Mouse (Mus musculus) right cerebral cortex, postnatal 36 days (tissue): ENCODE measurements at regions not wholly inside any gene's neighbourhood (a gene's known extent, or its start where the extent isn't known, plus 50 kb on each side); places are given as distances from the start of the nearest gene placed in this dataset.

Experiments
- DNase-seq, 2 experiments: peaks; one replicate each; pipeline ENCODE4 v3.0.0; 2022; ENCODE audit warnings: low spot score in 2 of 2, mixed read lengths in 1 of 2

DNA sequence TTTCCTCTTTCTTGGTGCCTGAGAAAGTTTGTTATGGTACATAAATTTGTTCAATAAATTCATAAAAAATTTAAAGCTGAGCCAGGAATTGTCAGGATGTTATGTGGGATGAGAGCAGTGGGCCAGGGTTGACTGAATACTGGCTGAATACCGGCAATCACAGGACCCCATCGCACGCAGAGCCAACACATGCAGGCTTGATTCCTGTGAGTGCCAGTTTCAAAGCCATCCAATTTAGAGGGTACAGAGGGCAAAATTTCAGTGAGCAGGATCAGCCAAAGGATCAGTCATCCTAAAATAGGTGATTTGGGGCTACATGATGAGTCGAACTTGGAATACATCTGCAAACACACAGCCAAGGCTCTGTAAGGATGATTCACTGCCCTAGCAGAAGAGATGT is 583.6 kb upstream of the Nectin3 start:
- no peak for DNase-seq

DNA sequence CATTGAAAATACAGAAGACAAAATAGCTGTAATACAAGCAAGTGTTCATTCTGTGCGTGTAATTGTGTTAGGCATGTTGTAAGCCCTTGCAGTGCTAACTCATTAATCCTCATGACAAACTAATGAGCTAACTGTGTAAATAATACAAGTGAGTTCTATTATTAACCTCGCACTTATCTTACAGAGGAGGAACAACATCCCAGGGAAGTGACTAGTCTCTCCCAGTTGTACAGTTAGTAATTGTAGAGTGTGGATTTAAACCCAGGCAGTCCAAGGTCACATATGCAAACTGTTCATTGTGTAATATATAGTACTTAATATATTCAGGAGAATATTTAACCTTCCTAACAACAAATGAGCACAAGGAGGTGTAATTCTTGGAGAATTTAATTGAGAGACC is 582.0 kb upstream of the Nectin3 start:
- DNase-seq = no peak

DNA sequence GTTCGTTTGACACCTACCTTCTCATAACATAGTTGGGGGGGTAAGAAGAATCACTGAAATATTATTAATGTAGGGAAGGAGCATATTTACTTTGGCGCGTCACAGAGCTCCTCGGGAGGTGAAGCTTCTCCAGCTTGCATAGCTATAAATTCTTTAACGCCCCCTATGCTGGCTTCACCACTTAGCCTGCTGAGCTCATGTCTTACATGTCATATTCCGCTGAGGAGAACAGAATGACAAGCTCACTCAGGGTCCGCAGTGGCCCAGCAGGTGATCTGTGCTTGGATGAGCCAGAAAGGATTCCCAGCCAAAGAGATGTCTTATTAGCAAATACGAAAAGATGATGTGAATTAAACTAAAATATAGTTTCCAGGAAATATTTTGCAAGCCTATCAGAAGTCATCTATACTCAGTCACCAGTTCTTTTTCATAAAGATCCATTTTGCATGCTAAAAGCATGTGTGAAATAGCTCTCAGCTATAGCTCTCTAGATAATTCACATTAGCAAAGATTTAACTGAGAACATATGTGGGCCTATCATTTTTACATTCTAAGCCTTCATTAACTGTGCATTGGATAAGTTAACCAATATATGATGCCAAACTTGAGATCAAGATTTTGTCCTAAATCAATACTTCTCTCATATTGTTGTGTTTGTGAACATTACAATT is 561.1 kb upstream of the Nectin3 start:
- no peak for DNase-seq

DNA sequence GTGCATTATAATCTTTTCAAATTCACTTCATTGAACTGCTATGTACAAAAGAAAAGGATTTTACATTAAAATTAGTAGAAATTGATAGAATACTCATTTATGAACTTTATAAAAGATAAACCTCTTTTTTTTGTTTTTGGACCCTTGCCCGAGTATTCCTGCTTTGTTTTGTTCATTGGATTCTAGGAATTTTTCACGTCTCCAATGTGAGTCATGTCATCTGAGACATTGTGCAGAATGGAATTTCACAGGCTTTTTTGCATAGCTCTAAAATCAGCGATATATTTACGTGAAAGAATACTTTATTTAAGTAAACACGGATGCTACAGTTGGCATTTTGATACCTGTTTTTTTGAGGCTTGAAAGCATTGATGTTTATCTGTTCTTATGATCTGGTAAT is 560.5 kb upstream of the Nectin3 start:
- DNase-seq = no peak

DNA sequence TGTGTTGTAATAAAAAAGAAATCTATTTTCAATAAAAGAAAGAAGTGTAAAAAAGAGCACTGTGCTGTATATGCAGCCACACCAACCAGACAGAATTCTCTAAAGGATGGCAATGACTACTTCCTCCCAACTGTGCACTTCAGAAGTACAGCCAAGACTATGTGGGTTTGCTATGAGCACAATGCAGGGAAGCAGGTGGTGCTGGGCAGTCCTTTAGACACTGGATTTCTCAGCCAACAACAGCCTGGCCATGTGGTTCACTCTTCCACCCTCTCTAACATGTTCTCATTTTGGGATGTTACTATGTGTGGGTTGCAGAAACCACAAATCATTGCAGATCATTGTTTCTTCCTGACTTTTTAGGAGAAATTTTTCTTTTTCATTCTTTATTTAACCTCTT is 527.6 kb upstream of the Nectin3 start:
- peak; percentile 31 to 77 for DNase-seq

DNA sequence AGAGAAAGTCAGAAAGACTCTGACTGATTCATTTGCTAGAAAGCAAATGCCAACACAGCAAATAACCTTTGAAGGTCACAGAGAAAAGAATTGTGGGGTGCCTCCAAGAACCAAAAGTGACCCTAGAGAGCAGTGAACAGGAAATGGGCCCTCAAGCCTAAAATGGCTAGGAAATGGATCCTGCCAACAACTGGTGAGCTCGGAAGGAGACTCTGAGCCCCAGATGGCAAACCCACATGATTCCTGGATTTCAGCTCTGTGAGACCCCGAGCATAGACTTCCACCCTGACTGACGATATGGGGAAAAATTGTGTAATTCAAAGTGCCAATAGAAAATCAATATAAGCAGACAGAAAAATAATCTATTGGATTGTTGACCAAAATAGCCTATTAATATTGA is 519.2 kb upstream of the Nectin3 start:
- DNase-seq = no peak

DNA sequence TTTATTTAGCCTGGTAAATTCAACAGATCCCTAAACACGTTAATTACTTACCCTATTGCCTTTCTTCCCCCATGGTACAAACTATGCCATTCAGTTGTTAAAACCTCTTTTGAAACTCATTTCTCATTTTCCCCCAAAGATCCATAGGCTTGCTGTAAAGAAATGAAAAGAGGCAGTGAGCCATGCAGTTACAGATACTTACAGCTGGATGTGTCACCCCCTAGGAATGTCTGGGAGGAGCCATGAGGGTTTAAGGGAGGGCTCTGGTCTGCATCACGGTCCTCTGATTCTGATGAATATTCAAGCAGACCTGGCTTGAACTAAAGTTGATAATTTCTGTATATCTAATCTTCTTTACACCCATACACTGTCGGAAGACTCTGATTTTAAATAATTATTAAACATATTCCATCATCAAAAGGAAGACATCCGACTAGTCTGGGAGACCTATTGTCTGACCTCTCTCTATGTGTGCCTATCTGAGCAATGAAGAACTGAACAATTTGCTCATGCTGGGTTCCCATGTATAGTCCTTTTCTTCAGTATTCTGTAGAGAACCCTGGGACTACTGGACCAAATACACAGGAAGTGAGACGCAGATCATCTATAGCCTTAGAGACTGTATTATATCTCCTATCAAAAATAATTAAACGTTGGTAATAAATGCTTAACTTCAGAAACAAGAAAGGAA is 484.7 kb upstream of the Nectin3 start:
- no peak for DNase-seq

DNA sequence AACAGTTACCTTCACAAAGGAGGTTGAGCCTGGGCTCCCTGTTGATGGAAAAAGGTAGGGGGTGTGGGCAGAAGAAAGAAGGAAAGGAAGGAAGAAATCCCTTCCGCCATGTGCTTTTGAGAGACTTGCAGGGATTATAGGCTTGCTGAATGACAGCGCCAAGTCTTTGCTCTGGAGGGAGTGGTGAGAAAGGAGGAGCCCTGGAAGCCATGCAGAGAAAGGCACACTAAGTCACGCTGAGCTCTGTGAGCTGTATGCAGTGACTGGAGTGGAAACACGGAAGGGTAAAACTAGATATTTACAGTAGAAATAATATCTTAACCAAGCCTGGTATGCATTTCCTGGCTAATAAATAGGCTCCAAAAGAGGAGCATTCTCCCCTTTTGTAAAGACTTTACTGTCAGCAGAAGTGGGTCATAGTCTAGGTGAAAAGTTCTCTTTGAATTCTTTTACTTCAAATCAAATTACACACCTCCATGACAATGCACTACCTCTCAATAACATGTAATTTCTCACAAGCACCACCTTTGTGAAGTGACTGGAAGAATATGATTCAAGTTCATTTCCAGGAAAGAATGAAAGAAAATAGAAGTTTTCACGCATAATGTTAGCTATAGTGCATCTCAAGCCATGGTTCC is 484.1 kb upstream of the Nectin3 start:
- no peak for DNase-seq

DNA sequence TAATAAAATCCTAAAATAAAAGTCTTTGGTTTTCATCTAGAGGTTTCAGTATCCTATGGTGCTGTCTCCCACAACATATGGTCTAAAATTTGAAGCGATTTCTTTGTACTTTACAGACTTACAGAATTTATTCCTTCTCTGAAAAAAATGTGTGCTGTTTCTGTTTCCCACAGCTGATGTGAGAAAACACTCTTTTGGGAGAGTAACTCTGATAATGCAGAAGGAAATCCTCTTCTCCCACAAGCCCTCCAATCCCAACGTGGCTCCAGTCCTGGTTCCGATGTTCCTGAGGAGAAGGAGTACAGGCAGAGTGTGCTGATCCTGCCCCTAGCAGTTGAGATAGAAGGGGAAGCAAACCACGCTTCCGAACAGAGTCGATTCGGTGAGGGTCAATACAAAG is 467.4 kb upstream of the Nectin3 start:
- no peak for DNase-seq

DNA sequence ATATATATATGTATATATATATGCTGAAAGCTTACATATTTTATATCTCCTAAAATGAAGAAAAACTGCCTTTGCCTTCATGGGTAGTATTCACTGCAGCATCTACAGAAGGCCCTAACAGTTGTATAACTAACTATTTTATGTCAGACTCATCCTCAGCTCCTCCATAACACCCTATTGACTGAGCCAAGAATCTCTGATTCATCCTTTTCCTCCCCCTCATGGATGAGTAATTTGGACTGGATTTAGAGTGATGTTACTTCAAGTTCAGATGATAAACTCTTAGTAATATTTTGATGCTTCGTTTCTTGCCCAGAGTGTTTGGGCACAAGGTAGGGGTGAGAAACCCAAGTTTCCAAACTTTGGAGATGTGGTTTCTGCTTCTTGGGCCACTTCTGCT is 458.7 kb upstream of the Nectin3 start:
- peak in 1 of 2 experiments; percentile 38 for DNase-seq

DNA sequence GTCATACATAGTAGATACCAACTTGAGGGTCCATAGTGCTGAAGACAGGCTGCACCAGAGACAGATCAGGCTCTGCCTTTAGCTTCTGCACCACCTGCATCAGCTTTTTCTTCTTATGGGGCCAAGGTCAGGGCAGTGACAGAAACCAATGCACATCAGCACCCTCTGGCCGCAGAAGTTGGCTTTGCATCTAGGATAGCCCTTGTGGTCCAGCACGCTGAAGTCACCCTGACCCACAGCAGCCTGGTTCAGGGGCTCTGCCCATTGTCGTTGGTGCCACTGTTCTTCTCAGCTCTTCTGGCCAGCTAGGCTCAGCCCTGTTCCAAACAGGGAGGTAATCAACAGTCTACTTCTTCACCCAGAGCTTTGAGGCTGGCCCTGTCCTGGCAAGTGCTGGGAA is 427.7 kb upstream of the Nectin3 start:
- no peak for DNase-seq

DNA sequence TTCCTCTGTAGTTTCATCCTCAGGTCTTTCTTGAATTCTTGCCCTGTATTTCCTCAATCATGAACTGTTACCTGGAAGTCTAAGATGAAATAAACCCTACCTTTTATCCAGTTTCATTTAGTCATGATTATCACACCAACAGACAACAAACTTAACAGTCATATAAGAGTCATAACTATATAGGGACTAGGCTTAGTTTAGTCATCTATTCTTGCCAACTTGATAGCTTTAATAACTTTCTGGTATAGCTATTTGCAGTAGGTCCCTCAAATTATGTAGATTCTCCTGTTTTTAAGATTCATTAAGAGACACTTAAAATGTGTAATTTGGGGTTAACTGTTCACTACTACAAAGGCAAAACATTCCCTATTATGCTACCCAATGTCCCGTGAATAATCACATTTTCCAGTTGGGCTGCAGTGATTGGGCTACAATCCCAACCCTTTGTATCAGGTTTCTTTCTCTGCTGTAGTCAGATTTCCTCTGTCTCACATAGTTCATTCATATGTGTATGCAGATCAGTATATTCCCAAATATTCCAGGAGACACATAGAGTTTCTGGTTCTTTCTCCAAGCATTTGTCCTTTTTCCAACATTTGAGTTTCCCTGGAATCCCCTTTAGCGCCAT is 396.4 kb upstream of the Nectin3 start:
- no peak for DNase-seq

DNA sequence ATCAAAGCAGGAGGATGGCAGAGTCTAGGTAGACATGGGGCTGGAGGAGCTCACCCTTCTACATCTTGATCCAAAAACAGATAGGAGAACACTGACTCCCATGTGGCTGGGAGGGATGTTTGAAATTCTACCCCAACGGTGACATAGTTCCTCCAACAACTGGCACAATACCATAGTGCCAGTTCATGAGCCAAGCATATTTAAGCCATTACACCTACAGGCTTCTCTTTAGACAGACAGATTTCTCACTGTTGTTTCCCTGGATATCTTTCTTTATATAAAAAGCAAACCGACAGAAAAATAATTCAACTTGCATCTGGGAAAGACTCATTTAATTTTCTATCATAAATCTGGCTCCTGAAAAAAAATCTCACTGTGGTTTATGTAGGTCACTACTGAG is 380.4 kb upstream of the Nectin3 start:
- DNase-seq = no peak

DNA sequence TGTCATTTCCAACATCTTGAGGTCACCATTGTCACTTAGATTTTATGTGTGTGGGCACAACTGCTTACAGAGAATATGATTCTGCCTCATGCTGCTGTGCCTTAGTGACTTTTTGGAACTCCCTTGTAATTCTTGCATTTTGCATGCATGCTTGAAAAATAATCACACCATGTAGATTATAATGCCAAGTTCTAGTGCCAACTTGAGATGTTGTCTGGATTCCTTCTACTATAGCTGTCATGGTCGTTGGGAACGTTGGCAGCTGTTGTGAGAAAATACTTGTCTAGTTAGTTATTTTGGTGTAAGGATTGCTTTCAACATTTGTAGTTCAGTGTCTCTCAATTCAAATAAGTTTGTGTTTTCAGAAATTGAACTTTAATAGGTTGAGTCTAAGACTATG is 365.6 kb upstream of the Nectin3 start:
- peak in 1 of 2 experiments; percentile 3 for DNase-seq

DNA sequence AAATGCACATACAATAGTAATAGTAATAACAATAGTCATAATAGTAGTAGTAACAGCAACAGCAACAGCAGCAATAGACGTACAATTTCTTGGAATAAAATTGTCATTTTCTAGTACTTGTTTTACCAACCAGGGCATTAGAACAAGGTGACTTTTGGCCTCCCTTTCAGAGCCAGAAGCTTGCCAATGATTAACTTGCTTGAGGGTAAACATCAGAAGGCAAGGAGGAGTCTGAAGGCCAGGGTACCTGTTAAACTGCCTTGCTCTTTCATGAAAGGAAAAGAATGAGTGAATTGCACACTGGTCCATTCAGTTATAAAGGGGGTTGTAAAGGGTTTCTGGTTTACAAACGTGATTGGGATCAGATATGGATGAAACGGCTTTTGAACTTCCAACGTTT is 351.2 kb upstream of the Nectin3 start:
- no peak for DNase-seq

DNA sequence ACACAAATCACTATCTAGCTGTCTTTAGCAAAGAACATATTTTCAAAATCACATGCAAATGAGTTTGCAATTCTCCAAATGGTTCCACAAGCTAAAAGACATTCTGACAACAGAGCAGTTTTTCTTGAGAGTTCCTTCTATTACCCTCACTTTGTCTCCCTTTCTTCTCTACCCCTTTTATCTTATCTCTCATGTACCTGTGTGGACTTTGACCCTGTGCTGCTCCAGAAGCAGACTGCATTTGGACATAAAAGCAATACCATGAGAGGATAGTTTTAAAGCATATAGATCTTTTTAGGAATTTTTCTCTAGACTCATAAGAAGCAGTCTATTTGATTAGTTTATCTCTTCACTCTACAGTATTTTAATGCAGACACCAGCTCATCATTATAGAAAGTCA is 350.4 kb upstream of the Nectin3 start:
- DNase-seq = no peak

DNA sequence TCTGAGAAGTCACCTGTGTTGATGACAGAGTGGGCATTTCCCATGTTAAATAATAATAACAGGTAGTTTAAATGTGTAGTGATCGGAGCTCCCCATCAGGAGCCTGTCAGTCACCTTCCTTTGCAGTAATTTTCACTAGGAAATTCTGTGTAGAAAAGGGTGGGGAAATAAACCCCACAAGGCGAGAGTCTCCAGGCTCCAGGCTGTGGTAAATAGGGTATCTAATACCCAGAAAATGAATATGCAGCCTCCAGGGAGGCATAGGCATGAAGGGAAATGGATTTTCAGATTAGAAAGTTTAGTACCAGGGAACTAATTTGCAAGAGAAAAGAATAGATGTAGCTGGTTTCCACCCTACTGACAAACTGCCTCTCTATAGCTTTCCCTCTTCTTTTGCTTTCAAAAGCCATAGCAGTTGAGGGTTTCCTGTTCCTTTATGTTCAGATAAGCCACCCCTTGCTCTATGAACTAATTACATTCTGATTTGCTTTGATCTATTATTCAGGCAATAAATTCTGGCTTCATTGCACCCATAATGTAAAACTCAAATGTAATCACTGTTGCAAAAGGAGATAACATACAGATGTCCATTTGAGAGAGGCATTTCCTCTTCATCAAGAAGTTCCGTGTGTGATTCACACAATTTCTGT is 349.5 kb upstream of the Nectin3 start:
- no peak for DNase-seq

DNA sequence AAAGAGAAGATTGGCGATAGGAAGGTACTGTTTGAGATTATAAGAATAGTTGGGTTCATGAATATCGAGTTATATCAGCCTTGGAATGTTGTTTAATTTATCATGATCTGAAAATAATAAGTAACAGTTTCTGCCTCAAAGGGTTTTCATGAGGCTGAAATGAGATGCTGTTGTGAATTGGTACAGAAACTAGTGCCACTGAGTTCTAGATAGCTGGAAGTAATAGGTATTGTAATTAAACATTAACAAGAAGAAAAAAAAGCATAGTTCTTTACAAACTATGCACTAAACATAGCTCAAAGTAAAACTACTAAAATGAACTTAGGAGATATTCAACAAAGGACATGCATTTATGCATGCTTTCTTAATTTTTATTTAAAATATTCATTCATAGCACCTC is 342.9 kb upstream of the Nectin3 start:
- no peak for DNase-seq

DNA sequence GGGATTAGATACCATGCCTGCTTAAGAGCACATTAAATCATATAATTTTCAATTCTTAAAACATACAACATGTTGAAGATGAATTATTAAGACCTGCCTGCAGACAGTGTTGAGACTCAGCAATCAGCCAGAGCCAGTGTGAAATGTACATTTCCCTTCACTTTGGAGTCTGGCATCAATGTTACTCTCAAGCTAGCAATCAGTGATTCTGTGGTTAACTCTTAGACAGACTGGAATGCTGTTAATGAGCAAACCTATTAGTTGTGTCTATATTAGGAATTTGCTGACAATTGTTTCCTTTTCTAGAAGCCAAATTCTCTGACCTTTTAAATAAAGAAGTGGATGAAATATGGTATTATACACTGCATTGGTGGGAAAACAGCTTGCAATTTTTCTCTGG is 342.4 kb upstream of the Nectin3 start:
- DNase-seq = no peak

DNA sequence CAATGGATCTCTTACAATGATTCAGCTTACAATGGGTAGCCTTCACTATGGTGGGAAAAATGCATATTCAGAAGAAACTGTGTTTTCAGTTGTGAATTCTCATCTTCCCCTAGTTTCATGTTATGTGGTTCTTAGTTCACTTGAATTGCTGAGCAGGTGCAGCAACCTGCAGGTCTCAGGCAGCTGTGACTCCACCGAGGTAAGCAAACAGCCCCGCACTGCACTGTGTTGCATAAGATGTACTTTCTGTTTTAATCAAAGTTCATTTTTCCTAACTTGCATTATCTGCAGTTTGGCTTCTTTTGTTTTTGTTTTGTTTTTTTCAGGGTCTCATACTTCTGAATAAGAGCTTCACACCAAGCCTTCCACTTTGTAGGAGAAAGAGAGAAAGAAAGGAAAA is 326.8 kb upstream of the Nectin3 start:
- no peak for DNase-seq

DNA sequence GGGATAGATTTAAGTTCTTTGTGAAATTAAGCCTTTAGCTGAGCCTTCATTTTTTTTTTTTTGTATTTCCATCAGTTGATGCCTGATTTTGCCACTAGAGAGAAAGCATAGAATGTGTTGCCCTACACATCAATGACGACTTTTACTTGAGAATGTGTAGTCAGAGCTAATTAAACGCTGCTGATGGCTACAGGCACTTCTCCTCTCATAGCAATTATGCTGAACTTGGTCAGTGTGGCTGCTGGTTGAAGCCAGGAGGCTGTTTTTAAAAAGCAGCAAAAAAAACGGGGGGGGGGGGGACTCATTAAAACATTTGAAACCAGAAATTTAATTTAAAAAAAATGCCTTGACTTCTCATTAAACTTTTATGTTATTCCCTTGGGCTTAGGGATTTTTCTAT is 324.4 kb upstream of the Nectin3 start:
- no peak for DNase-seq

DNA sequence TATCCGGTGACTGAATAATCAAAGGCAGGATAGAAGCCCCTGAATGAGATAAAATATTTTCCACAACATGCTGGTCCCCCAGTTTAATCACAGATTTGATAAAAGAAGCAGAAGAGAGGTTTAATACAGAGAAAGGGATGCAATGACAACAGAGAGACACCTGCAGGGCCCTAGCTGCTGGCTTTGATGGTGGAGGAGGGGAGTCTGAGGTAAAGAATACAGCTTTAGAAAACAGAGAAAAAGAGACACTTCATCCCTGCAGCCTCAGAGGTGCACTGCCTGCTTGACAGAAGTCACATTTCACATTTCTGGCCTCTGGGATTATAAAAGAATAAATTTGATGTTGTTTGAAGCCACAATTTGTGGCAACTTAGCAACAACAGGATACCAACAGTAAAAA is 319.9 kb upstream of the Nectin3 start:
- no peak for DNase-seq
